Mouse (Mus musculus) kidney, postnatal 0 days (tissue): ENCODE results near the gene Coa3. TPM values are rescaled to one million over a fixed set of nuclear protein-coding genes. Genes with fewer than 3 reads are reported as not detected.

Source experiments
- ATAC-seq: fragments of 200-750 bp; cut with Nextera tagmentation; replicated peaks from 2 replicates; pipeline ENCODE4 v1.8.0; 2017; ENCODE audit warnings: low read depth, moderate number of reproducible peaks, moderate TSS enrichment, moderate library complexity; ENCODE audit not compliant: low FRiP score
- DNase-seq: peaks from one replicate; pipeline ENCODE4 v3.0.0-alpha.2; 2016; ENCODE audit warnings: low spot score
- H3K27ac ChIP-seq: fragments of 300-500 bp; sonication (generic); 2 replicates; pipeline ENCODE4 v1.5.1; 2014; ENCODE audit warnings: mild to moderate bottlenecking
- H3K27me3 ChIP-seq: fragments of 300-500 bp; sonication (generic); 2 replicates; pipeline ENCODE4 v1.6.1; 2014; ENCODE audit warnings: low read length, mixed read lengths; ENCODE audit not compliant: insufficient read depth
- H3K36me3 ChIP-seq: fragments of 300-500 bp; sonication (generic); 2 replicates; pipeline ENCODE4 v1.6.1; 2014; ENCODE audit warnings: low read length, mixed read lengths; ENCODE audit not compliant: insufficient read depth
- H3K4me1 ChIP-seq: fragments of 300-500 bp; sonication (generic); replicated peaks from 2 replicates; pipeline ENCODE4 v1.6.1; 2014; ENCODE audit warnings: antibody characterized with exemption, low read length, mixed read lengths; ENCODE audit not compliant: insufficient read depth
- H3K4me2 ChIP-seq: fragments of 300-500 bp; sonication (generic); 2 replicates; pipeline ENCODE4 v1.6.1; 2014; ENCODE audit warnings: mild to moderate bottlenecking, low read length, moderate library complexity, mixed read lengths
- H3K4me3 ChIP-seq: fragments of 300-500 bp; sonication (generic); replicated peaks from 2 replicates; pipeline ENCODE4 v1.5.1; 2014; ENCODE audit warnings: low read depth, low read length
- H3K9ac ChIP-seq: fragments of 300-500 bp; sonication (generic); 2 replicates; pipeline ENCODE4 v1.6.1; 2014; ENCODE audit warnings: low read depth, low read length
- H3K9me3 ChIP-seq: fragments of 300-500 bp; sonication (generic); replicated peaks from 2 replicates; pipeline ENCODE4 v1.6.1; 2016; ENCODE audit warnings: low read length, inconsistent platforms, mixed read lengths
- CTCF ChIP-seq: IDR thresholded peaks from 2 replicates; pipeline ENCODE4 v1.5.1; 2016; ENCODE audit warnings: antibody characterized with exemption, low read depth, mild to moderate bottlenecking, moderate library complexity
- WGBS: fragments of 180-500 bp; shearing (Covaris S2); extraction: QIAGEN DNeasy Blood & Tissue Kit; methylation state at CpG from one replicate; pipeline ENCODE4 v1.1.7; 2014; 5-methylcytosine and 5-hydroxymethylcytosine counted together
- polyA plus RNA-seq: library from polyadenylated mRNA; unstranded; fragments of >200 nt; fragmentation: Nextera tagmentation; extraction: Ambion mirVana; gene quantifications from 2 replicates; pipeline ENCODE4 v1.2.1, GENCODE M21; 2015

Gene Coa3
- polyA plus RNA-seq, 1 experiment from 2014 or later = 209 TPM

GRCm38 (mm10) chr11:101236782-101237181 lies 42.1 kb downstream of the Coa3 start:
- Histone ChIP-seq H3K36me3 (no peaks in the 10 kb centered on the region), H3K4me2 (no peak overlapping the region), H3K27ac (no peak overlapping the region), H3K9me3 (no peaks in the 10 kb centered on the region), H3K27me3 (no peaks in the 10 kb centered on the region), H3K9ac (no peak overlapping the region), H3K4me1 (peaks cover 9% of the 10 kb centered on the region; the same call in 1 of the 2 replicates), H3K4me3 (no peak overlapping the region)
- ATAC-seq = no peak
- TF ChIP-seq CTCF = no peak
- no peak for DNase-seq
- WGBS = 84% methylated on average over 5 of the region's 5 CpGs

- no peak for ATAC-seq
- TF ChIP-seq CTCF = peak; percentile 38; the same call in 1 of the 2 replicates
- no peak for DNase-seq
Measured at GRCm38 (mm10) chr11:101235429-101235828, 43.5 kb downstream of the Coa3 start.

DNA sequence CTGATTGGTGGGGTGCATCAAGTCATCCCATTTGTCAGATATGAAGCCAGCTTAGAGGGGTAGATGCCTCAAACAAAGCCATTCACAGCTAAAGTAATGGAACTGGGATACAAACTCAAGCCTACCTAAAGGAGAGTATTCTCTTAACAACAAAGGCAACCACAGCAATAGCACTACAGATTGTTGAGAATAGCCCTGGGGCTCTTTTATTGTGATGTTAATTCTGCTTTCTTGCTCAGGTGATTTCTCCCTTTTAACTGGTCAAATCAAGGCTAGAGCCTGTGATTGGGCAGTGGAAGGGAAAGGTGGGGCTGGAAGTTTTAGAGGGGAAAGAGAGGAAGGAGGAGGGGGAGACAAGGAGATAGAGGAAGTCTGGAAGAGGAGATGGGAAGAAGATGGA lies 44.8 kb downstream of the Coa3 start:
- no peak for TF ChIP-seq CTCF
- Histone ChIP-seq H3K27ac (0 out of 2 replicates have a peak overlapping the region, but pooled peaks have one; percentile 6), H3K36me3 (no peaks in the 10 kb centered on the region), H3K4me3 (no peak overlapping the region), H3K9me3 (no peaks in the 10 kb centered on the region), H3K4me1 (peaks cover 29% of the 10 kb centered on the region), H3K27me3 (no peaks in the 10 kb centered on the region), H3K4me2 (no peak overlapping the region), H3K9ac (no peak overlapping the region)
- ATAC-seq (no peak), DNase-seq (no peak)

More at GRCm38 (mm10) chr11:101235429-101235828, 43.5 kb downstream of the Coa3 start:
- no peak overlapping the region for H3K4me3 ChIP-seq
- H3K27me3 ChIP-seq = no peaks in the 10 kb centered on the region
- H3K9ac ChIP-seq = no peak overlapping the region
- H3K4me2 ChIP-seq = no peak overlapping the region
- H3K27ac ChIP-seq = no peak overlapping the region
- no peaks in the 10 kb centered on the region for H3K36me3 ChIP-seq
- H3K9me3 ChIP-seq = no peaks in the 10 kb centered on the region
- H3K4me1 ChIP-seq = peaks cover 20% of the 10 kb centered on the region

DNA sequence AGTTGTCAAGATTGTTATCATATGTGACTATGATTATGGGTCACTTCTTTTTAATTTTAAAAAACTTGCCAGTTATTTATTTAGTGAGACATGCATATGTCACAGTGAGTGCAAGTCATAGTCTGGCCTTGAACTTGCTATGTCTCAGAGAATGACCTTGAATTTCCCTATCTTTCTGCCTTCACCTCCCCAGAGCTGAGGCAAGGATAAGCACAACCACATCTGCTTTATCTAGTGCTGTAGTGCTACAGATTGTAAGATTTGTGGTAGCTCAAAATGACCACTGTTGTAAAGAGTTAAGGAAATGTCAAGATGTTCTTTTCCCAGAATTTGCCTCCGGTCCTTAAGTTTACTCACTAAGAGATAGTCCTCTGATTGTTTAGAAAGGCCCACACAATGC lies 45.7 kb downstream of the Coa3 start:
- Histone ChIP-seq H3K4me3 (no peak overlapping the region), H3K9me3 (no peaks in the 10 kb centered on the region), H3K4me2 (no peak overlapping the region), H3K9ac (no peak overlapping the region), H3K36me3 (no peaks in the 10 kb centered on the region), H3K27me3 (no peaks in the 10 kb centered on the region), H3K4me1 (peaks cover 29% of the 10 kb centered on the region), H3K27ac (0 out of 2 replicates have a peak overlapping the region, but pooled peaks have one; percentile 6)
- ATAC-seq = no peak
- no peak for DNase-seq
- TF ChIP-seq CTCF = no peak
- WGBS = 56% methylated on average over 1 of the region's 1 CpGs

DNA sequence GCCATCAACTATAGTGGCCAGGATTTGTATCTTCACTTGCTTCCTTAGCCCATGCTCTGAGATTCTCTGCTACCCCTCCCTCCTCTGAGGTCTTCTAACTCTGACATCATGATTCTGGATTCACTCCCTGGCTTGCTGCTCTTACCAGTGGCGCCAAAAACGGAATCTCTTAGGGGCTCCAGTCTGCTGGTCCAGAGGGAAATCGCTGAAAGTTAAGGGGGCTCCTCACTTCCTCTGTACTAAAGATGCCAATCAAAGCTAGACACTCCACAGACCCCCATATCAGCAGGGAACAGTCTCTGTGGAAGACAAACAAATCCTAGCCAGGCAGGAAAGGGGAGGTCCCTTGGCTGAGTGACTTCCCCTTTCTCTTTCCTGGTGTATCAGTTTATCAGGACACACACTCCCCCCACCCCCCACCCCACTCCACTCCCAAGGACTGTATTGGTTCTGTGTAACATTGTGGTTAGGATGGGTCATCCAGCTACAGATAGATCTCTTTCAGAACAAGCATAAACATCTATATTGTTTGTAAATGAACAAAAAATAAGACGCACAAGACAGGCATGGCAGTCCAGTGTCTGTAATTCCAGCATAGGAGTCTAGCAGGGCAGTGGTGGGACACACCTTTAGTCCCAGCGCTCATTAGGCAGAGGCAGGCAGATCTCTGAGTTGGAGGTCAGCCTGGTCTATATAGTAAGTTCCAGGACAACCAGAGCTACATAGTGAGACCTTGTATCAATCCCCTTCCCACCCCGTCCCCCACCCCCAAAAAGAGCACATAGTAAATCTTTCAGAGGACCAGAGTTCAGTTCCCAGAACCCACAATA lies 46.7 kb downstream of the Coa3 start:
- Histone ChIP-seq H3K4me1 (peaks cover 29% of the 10 kb centered on the region), H3K9ac (peak overlapping the region; percentile 41; the same call in 1 of the 2 replicates), H3K27me3 (no peaks in the 10 kb centered on the region), H3K4me2 (peak overlapping the region; percentile 55), H3K9me3 (no peaks in the 10 kb centered on the region), H3K27ac (peak overlapping the region; percentile 97), H3K4me3 (peak overlapping the region; percentile 19; the same call in 1 of the 2 replicates), H3K36me3 (no peaks in the 10 kb centered on the region)
- 34% methylated on average over 6 of the region's 6 CpGs for WGBS
- DNase-seq (peak; percentile 95), ATAC-seq (peak; percentile 77)
- no peak for TF ChIP-seq CTCF

DNA sequence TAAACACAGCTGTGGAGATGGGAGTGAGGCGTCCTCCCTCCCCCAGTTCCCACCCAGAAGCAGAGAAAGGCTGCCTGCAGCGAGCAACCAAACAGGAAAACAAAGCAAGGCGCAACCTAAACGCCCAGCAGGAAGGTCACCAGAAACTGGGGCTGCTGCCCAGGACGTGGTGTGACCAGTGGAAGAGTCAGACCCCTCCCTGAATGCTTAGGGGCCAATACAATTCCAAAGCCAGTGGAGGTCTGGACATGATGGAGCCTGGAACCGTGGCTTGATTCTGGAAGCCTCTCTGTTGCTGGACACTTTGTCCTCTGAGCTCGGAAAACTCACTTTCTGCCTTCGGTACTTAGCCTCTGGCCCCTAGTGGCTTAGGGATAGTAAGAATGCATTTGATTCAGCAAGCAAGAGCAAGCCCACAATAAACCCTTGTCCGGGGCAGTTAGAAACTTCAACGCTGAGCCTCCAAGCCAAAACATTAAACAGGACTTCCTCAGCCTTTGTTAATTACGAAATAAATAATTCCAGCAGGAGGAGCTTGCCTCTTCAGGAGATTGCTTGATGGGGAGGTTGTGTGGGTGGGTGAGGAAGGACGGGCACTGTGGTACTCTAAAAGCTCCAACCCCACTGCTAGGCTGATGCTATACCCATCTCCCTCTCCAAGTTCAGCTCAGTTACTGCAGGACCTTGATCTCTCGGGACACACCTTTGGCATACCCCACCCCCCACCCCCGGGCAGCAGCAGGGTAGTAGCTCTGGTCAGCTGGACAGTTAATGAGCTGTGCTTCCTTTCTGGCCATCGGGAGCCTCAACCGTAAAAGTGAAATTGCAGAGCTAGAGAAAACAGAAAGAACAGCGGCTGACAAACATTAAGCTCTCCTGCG lies 47.7 kb downstream of the Coa3 start:
- ATAC-seq = peak; percentile 79
- H3K9me3 ChIP-seq = no peaks in the 10 kb centered on the region
- WGBS = 2% methylated on average over 18 of the region's 18 CpGs

More for the DNA sequence above, 47.7 kb downstream of the Coa3 start:
- Histone ChIP-seq H3K36me3 (no peaks in the 10 kb centered on the region), H3K27ac (peak overlapping the region; percentile 97), H3K4me3 (peak overlapping the region; percentile 19; the same call in 1 of the 2 replicates), H3K27me3 (no peaks in the 10 kb centered on the region), H3K4me2 (peak overlapping the region; percentile 55), H3K9ac (peak overlapping the region; percentile 41), H3K4me1 (peaks cover 32% of the 10 kb centered on the region)
- peak; percentile 89 for DNase-seq
- peak; percentile 40 for TF ChIP-seq CTCF
